Mouse (Mus musculus): Measurements from ENCODE around the gene Nrsn2. TPM values are rescaled to one million over a fixed set of nuclear protein-coding genes. Genes with fewer than 3 reads are reported as not detected.
A peak's percentile ranks its signal among the peaks of the same experiment; 100 is the strongest.

The Nrsn2 gene
- total RNA-seq (2021) = not detected
- long read RNA-seq, experiment 1 = 0 reads
- long read RNA-seq, experiment 2 = 0 reads

GRCm38 (mm10) chr2:152376345-152376741, at the start of gene Nrsn2:
TSS of gene Nrsn2 (minus strand) at chr2:152376638.
- no peak for DNase-seq
- intact Hi-C loops (cut with DNase I) = no loop called here

GRCm38 (mm10) chr2:152415786-152416185, 39.3 kb upstream of the Nrsn2 start:
- DNase-seq = no peak
- intact Hi-C loops (cut with DNase I) = no loop called here

- intact Hi-C loops (cut with DNase I) = no loop called here
- DNase-seq = no peak
Observed at GRCm38 (mm10) chr2:152415287-152415686, 38.8 kb upstream of the Nrsn2 start, which contains the start of gene 6820408C15Rik. TSS of gene 6820408C15Rik (plus strand) at chr2:152415587.

- intact Hi-C loops (cut with DNase I) = loop anchor here (1.0 kb wide), 2 partner anchors 17 to 23 kb away; no protein-coding TSS in a partner anchor
- DNase-seq = peak; percentile 88 to 89
Observed at GRCm38 (mm10) chr2:152414591-152415165, 38.2 kb upstream of the Nrsn2 start, which contains the start of gene Zcchc3. TSS of gene Zcchc3 (minus strand) at chr2:152415027.

GRCm38 (mm10) chr2:152413765-152414584, 37.5 kb upstream of the Nrsn2 start:
- intact Hi-C loops (cut with DNase I) = loop anchor here (1.0 kb wide), 2 partner anchors 17 to 23 kb away; no protein-coding TSS in a partner anchor
- DNase-seq = peak in 1 of 2 experiments; percentile 31

GRCm38 (mm10) chr2:152413158-152413764, 36.8 kb upstream of the Nrsn2 start:
- intact Hi-C loops (cut with DNase I) = no loop called here
- peak in 1 of 2 experiments; percentile 37 for DNase-seq

GRCm38 (mm10) chr2:152412526-152413157, 36.2 kb upstream of the Nrsn2 start:
- no peak for DNase-seq
- intact Hi-C loops (cut with DNase I) = no loop called here

GRCm38 (mm10) chr2:152411471-152411870, 35.0 kb upstream of the Nrsn2 start:
- no peak for DNase-seq
- intact Hi-C loops (cut with DNase I) = no loop called here

GRCm38 (mm10) chr2:152410971-152411371, 34.5 kb upstream of the Nrsn2 start:
- DNase-seq = peak; percentile 87 to 90
- intact Hi-C loops (cut with DNase I) = no loop called here

- DNase-seq = no peak
- intact Hi-C loops (cut with DNase I) = no loop called here
Observed at GRCm38 (mm10) chr2:152409781-152410180, 33.3 kb upstream of the Nrsn2 start.

GRCm38 (mm10) chr2:152406126-152406525, 29.7 kb upstream of the Nrsn2 start:
- intact Hi-C loops (cut with DNase I) = no loop called here
- DNase-seq = peak; percentile 93 to 95

GRCm38 (mm10) chr2:152399122-152399542, 22.7 kb upstream of the Nrsn2 start:
- no peak for DNase-seq
- intact Hi-C loops (cut with DNase I) = no loop called here

GRCm38 (mm10) chr2:152398691-152399090, 22.3 kb upstream of the Nrsn2 start:
- peak; percentile 97 to 98 for DNase-seq
- intact Hi-C loops (cut with DNase I) = no loop called here

GRCm38 (mm10) chr2:152397680-152398435, 21.4 kb upstream of the Nrsn2 start, which contains the start of gene Sox12:
TSS of gene Sox12 (minus strand) at chr2:152398063.
- DNase-seq = peak; percentile 98 to 100
- intact Hi-C loops (cut with DNase I) = loop anchor here (1.0 kb wide), 1 partner anchor 16 kb away; no protein-coding TSS in a partner anchor

- peak; percentile 88 to 89 for DNase-seq
- intact Hi-C loops (cut with DNase I) = loop anchor here (1.0 kb wide), 1 partner anchor 17 kb away; no protein-coding TSS in a partner anchor
Observed at GRCm38 (mm10) chr2:152397004-152397589, 20.7 kb upstream of the Nrsn2 start.

GRCm38 (mm10) chr2:152396110-152397003, 19.9 kb upstream of the Nrsn2 start:
- intact Hi-C loops (cut with DNase I) = loop anchor here (1.0 kb wide), 1 partner anchor 18 kb away; no protein-coding TSS in a partner anchor
- peak; percentile 83 to 89 for DNase-seq

GRCm38 (mm10) chr2:152395271-152395920, 19.0 kb upstream of the Nrsn2 start:
- no peak for DNase-seq
- intact Hi-C loops (cut with DNase I) = no loop called here
